Mouse (Mus musculus) gastrocnemius, postnatal 36 days (tissue): ENCODE data around the gene Zfand4. TPM values are rescaled to one million over a fixed set of nuclear protein-coding genes. Genes with fewer than 3 reads are reported as not detected.

ENCODE experiments used
- DNase-seq, 2 experiments: peaks; one replicate each; pipeline ENCODE4 v3.0.0; 2022
- intact Hi-C: fragments of 180-260 bp; cut with DNase I; formaldehyde crosslinking; loops from one replicate; pipeline ENCODE4 v1.15.1; 2025
- total RNA-seq, 2 experiments: library from RNA; stranded (reverse); gene quantifications; 2 replicates each; pipeline ENCODE4 v1.2.3; 2021

The Zfand4 gene
- total RNA-seq, 2 experiments from 2014 or later = 0.51 to 0.86 TPM

GRCm38 (mm10) chr6:116369811-116370210 lies 105.8 kb downstream of the Zfand4 start:
- intact Hi-C loops = no loop called here
- no peak for DNase-seq

GRCm38 (mm10) chr6:116370216-116370976 lies 106.4 kb downstream of the Zfand4 start:
- DNase-seq = no peak
- intact Hi-C loops = no loop called here

- no peak for DNase-seq
- intact Hi-C loops = no loop called here
Observed at GRCm38 (mm10) chr6:116371500-116371899, 107.5 kb downstream of the Zfand4 start.

DNA sequence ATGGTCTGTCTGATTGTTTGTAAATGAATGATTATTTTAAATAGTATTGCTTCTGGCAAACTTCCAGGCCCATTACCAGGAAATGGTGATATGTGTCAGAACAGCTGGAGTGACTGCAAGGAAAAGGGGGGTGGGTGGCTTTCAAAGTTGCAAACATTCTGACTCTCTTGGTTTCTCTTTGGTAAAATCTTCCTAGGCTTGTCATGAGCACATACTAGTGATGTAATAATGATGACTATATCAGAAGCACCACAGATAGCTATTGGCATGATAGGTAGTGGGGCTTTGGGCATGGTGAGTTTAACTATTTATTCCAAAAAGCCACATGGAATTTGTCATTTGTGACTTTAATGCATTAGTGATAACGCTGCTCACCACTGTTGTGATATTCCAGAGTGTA lies 110.1 kb downstream of the Zfand4 start:
- no peak for DNase-seq
- intact Hi-C loops = no loop called here

- no peak for DNase-seq
- intact Hi-C loops = no loop called here
Observed at GRCm38 (mm10) chr6:116374618-116375017, 110.6 kb downstream of the Zfand4 start.

- DNase-seq = no peak
- intact Hi-C loops = no loop called here
Observed at GRCm38 (mm10) chr6:116378892-116379291, 114.9 kb downstream of the Zfand4 start.

Other genes with a start within 250 kb of the Zfand4 start
- gene Tmcc1, start 70.7 kb upstream of the Zfand4 start, total RNA-seq = 10 to 100 TPM; 46.3 to 59.5 TPM
- gene Washc2, start 56.2 kb upstream of the Zfand4 start, total RNA-seq = 10 to 100 TPM; 21.8 to 22.3 TPM
- 10 to 100 TPM; 23.4 to 24.9 TPM for gene March8, start 73.8 kb downstream of the Zfand4 start, total RNA-seq
- gene Alox5, start 197.0 kb downstream of the Zfand4 start, total RNA-seq = under 1 TPM; 0.64 to 0.66 TPM
- gene Olfr211, start 224.9 kb downstream of the Zfand4 start, total RNA-seq = not detected
- not detected for gene Olfr212, start 242.3 kb downstream of the Zfand4 start, total RNA-seq